ENCODE assay signal across 1 mouse cellular context in the genomic region with DNA sequence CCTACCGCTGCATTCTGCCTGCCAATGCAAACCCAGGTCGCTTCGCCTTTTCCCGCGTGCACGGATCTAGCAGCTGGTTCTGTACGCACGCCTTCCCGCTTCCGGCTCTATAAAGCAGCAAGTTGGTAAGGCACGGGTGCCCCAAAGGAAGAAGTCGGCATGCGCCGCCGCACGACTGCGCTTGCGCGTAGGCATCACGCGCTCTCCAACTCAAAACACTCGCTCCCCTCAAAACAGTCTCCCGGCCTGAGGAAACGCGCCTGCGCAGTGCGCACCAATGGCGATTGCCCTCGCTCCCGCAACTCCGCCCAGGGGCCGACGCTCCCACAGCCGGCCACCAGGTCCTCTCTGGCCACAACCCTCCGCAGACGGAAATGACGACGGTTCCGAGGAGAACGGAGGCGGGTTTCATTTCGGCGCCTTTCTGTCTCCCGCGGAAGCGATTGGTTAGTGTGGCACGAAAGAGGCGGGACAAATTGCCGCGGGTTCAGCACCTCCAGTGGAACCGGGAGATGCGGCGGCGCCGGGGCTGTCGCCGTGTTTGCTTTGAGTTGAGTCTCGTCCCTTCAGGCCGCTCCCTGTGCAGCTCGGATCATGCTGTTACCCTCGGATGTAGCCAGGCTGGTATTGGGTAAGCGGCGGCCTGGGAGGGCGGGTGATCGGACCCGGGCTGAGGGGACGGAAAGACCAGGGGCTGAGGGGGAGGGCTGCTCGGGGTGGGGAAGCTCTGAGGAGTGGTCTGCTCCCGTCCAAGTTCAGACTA.
TF ChIP-seq lines count a peak whose summit lies in the region.

A gene (minus strand): TSS at position 183 of the 763 bp plus-strand sequence.
A gene (plus strand): TSS at position 490 of the 763 bp plus-strand sequence.

TF ChIP-seq in MEL, 35 proteins besides CTCF, POLR2A, EP300 and RAD21 (continued from another document):
- peak; percentile 95 for TF ChIP-seq SIN3A (IDR thresholded peaks at IDR 0.05; ENCODE audit: low read length)
- TF ChIP-seq MAX (IDR thresholded peaks at IDR 0.05; ENCODE audit: low read length) = peak; percentile 98
- peak; percentile 87 for TF ChIP-seq USF1 (IDR thresholded peaks at IDR 0.05; ENCODE audit: low read depth, low read length)
- peak; percentile 54; the same call in 1 of the 2 replicates for TF ChIP-seq KAT2A (conservative IDR thresholded peaks at IDR 0.05; ENCODE audit: low read depth, low read length)
- TF ChIP-seq CHD2 (IDR thresholded peaks at IDR 0.05; ENCODE audit: low read length) = no peak
- peak; percentile 79 for TF ChIP-seq HCFC1 (IDR thresholded peaks at IDR 0.05; ENCODE audit: low read depth, low read length)
- peak; percentile 81 for TF ChIP-seq NELFE (IDR thresholded peaks at IDR 0.05; ENCODE audit: low read depth, low read length)
- no peak for TF ChIP-seq GABPA (IDR thresholded peaks at IDR 0.05; ENCODE audit: low read depth, low read length)
- peak; percentile 68; the same call in 1 of the 2 replicates for TF ChIP-seq POLR2AphosphoS2 (IDR thresholded peaks at IDR 0.05; ENCODE audit: low read length)
- peak; percentile 97 for TF ChIP-seq MXI1 (IDR thresholded peaks at IDR 0.05; ENCODE audit: low read depth, low read length)
- no peak for TF ChIP-seq TAL1 (IDR thresholded peaks at IDR 0.05; ENCODE audit: low read length)
- no peak for TF ChIP-seq MAZ (IDR thresholded peaks at IDR 0.05; ENCODE audit: low read depth, low read length)
- TF ChIP-seq ETS1 (IDR thresholded peaks at IDR 0.05; ENCODE audit: low read depth, low read length) = peak; percentile 74
- peak; percentile 94 for TF ChIP-seq MYC (IDR thresholded peaks at IDR 0.05; ENCODE audit: low read depth, low read length)
- peak; percentile 78 for TF ChIP-seq ELF1 (IDR thresholded peaks at IDR 0.05; ENCODE audit: low read depth, low read length)
TF ChIP-seq in MEL: peak in this region for 16.
